Mouse (Mus musculus) neural tube, embryonic 11.5 days (tissue): ENCODE measurements around the gene Galk1. TPM values are rescaled to one million over a fixed set of nuclear protein-coding genes. Genes with fewer than 3 reads are reported as not detected.
A peak's percentile ranks its signal among the peaks of the same experiment; 100 is the strongest.

ENCODE experiments used
- ATAC-seq: fragments of 200-750 bp; cut with Nextera tagmentation; 2 replicates; pipeline ENCODE4 v1.8.0; 2017; ENCODE audit warnings: moderate number of reproducible peaks, mild to moderate bottlenecking, moderate TSS enrichment, moderate library complexity; ENCODE audit not compliant: insufficient read depth, low FRiP score, low TSS enrichment
- DNase-seq: peaks from one replicate; pipeline ENCODE4 v3.0.0-alpha.2; 2015; ENCODE audit warnings: low spot score
- H3K27ac ChIP-seq: fragments of 300-500 bp; sonication (generic); 2 replicates; pipeline ENCODE4 v1.5.1; 2014; ENCODE audit warnings: low read depth, mild to moderate bottlenecking, low read length
- H3K27me3 ChIP-seq: fragments of 300-500 bp; sonication (generic); 2 replicates; pipeline ENCODE4 v1.6.1; 2014; ENCODE audit warnings: mild to moderate bottlenecking, low read length, mixed read lengths; ENCODE audit not compliant: control insufficient read depth, insufficient read depth
- H3K36me3 ChIP-seq: fragments of 300-500 bp; sonication (generic); 2 replicates; pipeline ENCODE4 v1.6.1; 2014; ENCODE audit warnings: mild to moderate bottlenecking, low read length, moderate library complexity, mixed read lengths; ENCODE audit not compliant: control insufficient read depth, insufficient read depth
- H3K4me1 ChIP-seq: fragments of 300-500 bp; sonication (generic); 2 replicates; pipeline ENCODE4 v1.6.1; 2014; ENCODE audit warnings: low read length, mixed read lengths; ENCODE audit not compliant: control insufficient read depth, insufficient read depth
- H3K4me2 ChIP-seq: fragments of 300-500 bp; sonication (generic); 2 replicates; pipeline ENCODE4 v1.6.1; 2014; ENCODE audit warnings: low read depth, mild to moderate bottlenecking, moderate library complexity
- H3K4me3 ChIP-seq: fragments of 300-500 bp; sonication (generic); 2 replicates; pipeline ENCODE4 v1.5.1; 2014; ENCODE audit warnings: low read depth, low read length
- H3K9ac ChIP-seq: fragments of 300-500 bp; sonication (generic); 2 replicates; pipeline ENCODE4 v1.6.1; 2014; ENCODE audit warnings: mild to moderate bottlenecking, low read length
- H3K9me3 ChIP-seq: fragments of 300-500 bp; sonication (generic); 2 replicates; pipeline ENCODE4 v1.6.1; 2016; ENCODE audit warnings: low read length; ENCODE audit not compliant: control insufficient read depth
- WGBS: fragments of 180-500 bp; shearing (Covaris S2); extraction: QIAGEN DNeasy Blood & Tissue Kit; methylation state at CpG from one replicate; pipeline ENCODE4 v1.1.7; 2014; 5-methylcytosine and 5-hydroxymethylcytosine counted together
- polyA plus RNA-seq: library from polyadenylated mRNA; unstranded; fragments of >200 nt; fragmentation: Nextera tagmentation; extraction: Ambion mirVana; gene quantifications from 2 replicates; pipeline ENCODE4 v1.2.1, GENCODE M21; 2014

The Galk1 gene
- polyA plus RNA-seq, 1 experiment from 2014 or later, result 122 TPM

DNA sequence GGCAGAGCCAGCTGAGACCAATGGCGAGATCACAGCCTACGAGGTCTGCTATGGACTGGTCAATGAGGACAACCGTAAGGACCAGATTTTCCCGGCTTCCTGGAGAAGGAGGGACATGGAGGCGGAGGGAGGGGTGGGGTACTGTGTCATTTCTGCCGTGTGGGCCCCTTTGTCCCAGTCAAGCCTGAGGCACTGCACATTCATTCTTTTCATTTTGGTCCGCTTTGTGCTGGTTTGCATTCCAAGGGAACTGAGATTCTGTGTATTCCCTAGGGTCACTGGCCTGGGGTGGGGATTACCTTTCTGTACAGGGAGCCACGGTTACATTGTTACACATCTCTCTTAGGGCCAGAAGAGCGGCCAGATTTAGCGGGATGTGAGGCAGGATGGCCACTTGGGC, 11.9 kb downstream of the Galk1 start:
- Histone ChIP-seq H3K4me1 (peaks cover 5% of the 10 kb centered on the region), H3K9ac (no peak overlapping the region), H3K4me2 (no peak overlapping the region), H3K27me3 (no peaks in the 10 kb centered on the region), H3K27ac (no peak overlapping the region), H3K36me3 (no peaks in the 10 kb centered on the region), H3K4me3 (no peak overlapping the region), H3K9me3 (no peaks in the 10 kb centered on the region)
- no peak for ATAC-seq
- WGBS, result 47% methylated on average over 10 of the region's 10 CpGs
- DNase-seq, result peak; percentile 10

DNA sequence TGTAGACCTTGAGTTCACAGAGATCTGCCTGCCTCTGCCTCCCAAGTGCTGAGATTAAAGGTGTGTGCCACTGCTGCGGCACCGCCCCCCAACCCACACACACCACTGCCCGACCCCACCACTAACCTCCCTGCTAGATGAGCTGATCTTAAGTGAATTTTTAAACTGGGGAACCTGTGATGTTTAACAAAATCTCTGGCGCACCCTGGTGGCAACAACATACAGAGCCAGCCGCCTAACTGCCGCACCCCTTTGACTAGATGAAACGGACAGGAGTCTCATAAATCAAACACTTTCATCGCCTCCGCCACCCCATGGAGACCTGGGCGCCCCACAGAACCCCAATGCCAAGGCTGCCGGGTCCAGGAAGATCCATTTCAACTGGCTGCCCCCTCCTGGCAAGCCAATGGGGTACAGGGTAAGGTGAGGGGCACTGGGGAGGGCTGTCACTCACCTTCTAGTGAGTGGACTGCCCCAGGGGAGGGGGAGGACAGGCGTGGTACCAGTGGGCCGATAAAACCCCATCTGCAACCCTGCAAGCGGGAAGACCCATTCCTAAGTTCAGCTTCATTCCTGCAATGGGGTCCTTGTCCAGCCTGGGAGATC, 12.9 kb downstream of the Galk1 start:
- DNase-seq (peak; percentile 77), ATAC-seq (0 out of 2 replicates have a peak, but pooled peaks have one; percentile 23)
- WGBS, result 13% methylated on average over 14 of the region's 14 CpGs
- no peak overlapping the region for H3K4me3 ChIP-seq
- no peaks in the 10 kb centered on the region for H3K27me3 ChIP-seq
- no peak overlapping the region for H3K4me2 ChIP-seq
- no peaks in the 10 kb centered on the region for H3K36me3 ChIP-seq
- H3K9ac ChIP-seq, result no peak overlapping the region
- H3K27ac ChIP-seq, result no peak overlapping the region
- H3K9me3 ChIP-seq, result no peaks in the 10 kb centered on the region
- H3K4me1 ChIP-seq, result no peaks in the 10 kb centered on the region

DNA sequence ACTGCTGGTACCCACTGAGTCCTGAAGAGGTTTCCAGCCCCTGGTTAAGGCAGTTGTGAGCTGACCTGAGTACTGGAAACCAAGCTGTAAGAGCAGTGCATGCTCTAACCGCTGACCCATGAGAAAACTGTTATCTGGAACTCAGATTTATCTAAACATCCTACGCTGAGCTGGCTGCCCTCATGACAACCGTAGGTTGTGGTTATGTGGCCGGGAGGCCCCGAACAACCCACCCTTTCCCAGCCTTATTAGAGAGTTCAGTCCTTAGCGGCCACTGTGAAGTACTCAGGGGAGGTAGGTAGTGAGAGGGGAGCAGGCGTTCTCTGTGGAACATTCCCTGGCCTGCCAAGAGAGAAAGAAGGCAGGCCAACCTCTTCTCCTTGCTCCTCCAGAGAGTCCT, 13.5 kb downstream of the Galk1 start:
- 85% methylated on average over 7 of the region's 7 CpGs for WGBS
- Histone ChIP-seq H3K36me3 (no peaks in the 10 kb centered on the region), H3K4me3 (no peak overlapping the region), H3K4me1 (no peaks in the 10 kb centered on the region), H3K9ac (no peak overlapping the region), H3K27me3 (no peaks in the 10 kb centered on the region), H3K27ac (no peak overlapping the region), H3K9me3 (no peaks in the 10 kb centered on the region), H3K4me2 (no peak overlapping the region)
- ATAC-seq (no peak), DNase-seq (no peak)

DNA sequence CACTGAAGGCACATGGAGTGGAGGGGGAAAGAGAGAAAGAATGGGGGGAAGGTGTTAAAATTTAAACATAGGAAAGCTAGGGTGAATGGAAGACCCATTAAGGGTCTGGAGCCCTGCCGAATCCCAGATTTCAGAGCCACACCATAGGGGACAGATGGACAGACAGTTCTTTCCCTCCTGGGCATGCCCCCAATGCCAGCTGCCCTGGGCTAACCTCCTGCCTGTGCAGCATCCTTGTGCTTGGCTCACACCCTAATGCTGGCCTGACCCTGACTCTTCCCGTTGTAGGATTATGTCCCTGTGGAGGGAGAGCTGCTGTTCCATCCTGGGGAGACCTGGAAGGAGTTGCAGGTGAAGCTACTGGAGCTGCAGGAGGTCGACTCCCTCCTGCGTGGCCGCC, 14.9 kb downstream of the Galk1 start:
- Histone ChIP-seq H3K4me1 (no peaks in the 10 kb centered on the region), H3K27me3 (no peaks in the 10 kb centered on the region), H3K36me3 (no peaks in the 10 kb centered on the region), H3K9ac (no peak overlapping the region), H3K4me3 (no peak overlapping the region), H3K4me2 (no peak overlapping the region), H3K9me3 (no peaks in the 10 kb centered on the region), H3K27ac (no peak overlapping the region)
- DNase-seq (no peak), ATAC-seq (no peak)
- WGBS, result 80% methylated on average over 5 of the region's 5 CpGs

DNA sequence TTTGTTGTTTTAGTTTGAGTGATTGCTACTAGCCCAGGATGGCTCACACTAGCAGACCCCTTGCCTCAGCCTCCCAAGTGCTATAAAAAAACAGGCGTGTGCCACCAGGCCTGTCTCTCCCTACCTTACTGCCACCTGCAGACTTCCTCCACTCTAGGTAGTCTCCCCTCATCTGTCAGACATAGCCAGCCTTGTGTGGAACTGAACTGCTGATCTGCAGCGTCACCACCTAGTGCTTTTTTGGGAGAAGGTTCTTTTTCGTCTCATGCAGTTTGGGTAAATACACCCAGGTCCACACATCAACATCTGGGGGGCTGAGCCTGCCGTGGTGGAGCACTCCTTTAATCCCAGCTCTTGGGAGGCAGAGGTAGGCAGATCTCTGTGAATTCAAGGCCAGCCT, 15.5 kb downstream of the Galk1 start:
- ATAC-seq, result no peak
- Histone ChIP-seq H3K4me2 (no peak overlapping the region), H3K27ac (no peak overlapping the region), H3K9ac (no peak overlapping the region), H3K4me3 (no peak overlapping the region), H3K9me3 (no peaks in the 10 kb centered on the region), H3K4me1 (no peaks in the 10 kb centered on the region), H3K36me3 (no peaks in the 10 kb centered on the region), H3K27me3 (no peaks in the 10 kb centered on the region)
- WGBS, result 76% methylated on average over 4 of the region's 4 CpGs
- DNase-seq, result no peak

DNA sequence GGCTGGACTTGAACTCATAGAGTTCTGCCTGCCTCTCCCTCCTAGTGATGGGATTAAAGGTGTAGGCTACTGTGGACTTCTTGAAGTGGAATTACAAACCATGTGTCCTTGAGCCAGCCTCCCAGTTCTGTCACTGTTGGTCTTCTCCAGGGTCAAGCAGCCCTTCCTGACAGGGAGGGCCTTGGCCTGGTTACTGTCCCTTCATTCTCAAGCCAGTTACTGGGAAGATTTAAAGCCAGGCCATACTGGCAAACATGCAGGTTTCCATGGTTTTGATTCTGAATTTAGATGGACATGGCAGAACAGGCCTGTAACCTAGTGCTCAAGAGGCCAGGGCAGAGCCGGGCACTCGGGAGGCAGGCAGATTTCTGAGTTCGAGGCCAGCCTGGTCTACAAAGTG, 17.3 kb downstream of the Galk1 start:
- no peak overlapping the region for H3K4me3 ChIP-seq
- no peaks in the 10 kb centered on the region for H3K36me3 ChIP-seq
- no peaks in the 10 kb centered on the region for H3K4me1 ChIP-seq
- no peak overlapping the region for H3K4me2 ChIP-seq
- no peaks in the 10 kb centered on the region for H3K9me3 ChIP-seq
- H3K27me3 ChIP-seq, result no peaks in the 10 kb centered on the region
- DNase-seq (no peak), ATAC-seq (no peak)
- H3K27ac ChIP-seq, result no peak overlapping the region
- WGBS, result 87% methylated on average over 3 of the region's 3 CpGs
- no peak overlapping the region for H3K9ac ChIP-seq

DNA sequence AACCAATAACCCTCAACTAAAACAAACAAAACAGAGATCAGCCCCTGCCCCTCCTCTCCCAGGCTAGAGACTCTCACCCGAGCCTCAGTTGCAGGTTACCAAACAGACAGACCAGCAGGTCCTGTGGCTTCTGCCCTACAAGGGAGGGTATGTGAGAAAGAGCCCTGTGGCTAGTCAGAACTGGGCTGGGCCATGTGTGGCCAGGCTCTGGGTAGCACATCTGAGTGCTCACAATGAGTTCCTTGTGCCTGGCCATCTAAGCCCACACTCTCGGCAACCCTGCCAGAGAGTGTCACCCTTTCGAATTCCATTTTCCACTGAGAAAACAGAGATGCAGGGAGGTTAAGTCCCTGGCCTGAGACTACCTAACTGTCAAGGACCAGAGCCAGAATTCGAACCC, 20.4 kb downstream of the Galk1 start:
- Histone ChIP-seq H3K9ac (no peak overlapping the region), H3K9me3 (no peaks in the 10 kb centered on the region), H3K4me3 (no peak overlapping the region), H3K4me1 (no peaks in the 10 kb centered on the region), H3K27me3 (no peaks in the 10 kb centered on the region), H3K36me3 (no peaks in the 10 kb centered on the region), H3K27ac (no peak overlapping the region), H3K4me2 (no peak overlapping the region)
- 67% methylated on average over 4 of the region's 4 CpGs for whole genome bisulfite sequencing
- ATAC-seq (no peak), DNase-seq (no peak)

DNA sequence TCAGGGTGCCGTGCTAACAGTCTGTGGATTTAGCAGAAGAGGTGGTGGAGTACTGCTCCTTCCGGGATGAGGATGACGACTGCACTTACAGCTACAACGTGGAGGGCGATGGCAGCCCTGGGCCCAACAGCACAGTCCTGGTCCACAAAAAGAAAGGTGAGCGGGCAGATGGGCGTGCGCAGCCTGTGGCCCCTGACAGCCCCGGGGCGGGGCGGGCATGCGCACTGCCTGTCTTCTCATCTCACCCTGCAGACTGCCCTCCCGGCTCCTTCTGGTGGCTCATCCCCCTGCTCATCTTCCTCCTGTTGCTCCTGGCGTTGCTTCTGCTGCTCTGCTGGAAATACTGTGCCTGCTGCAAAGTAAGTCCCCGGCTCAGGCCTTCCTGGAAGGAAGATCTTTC, 22.8 kb downstream of the Galk1 start:
- 31% methylated on average over 13 of the region's 15 CpGs for WGBS
- no peak overlapping the region for H3K27ac ChIP-seq
- no peaks in the 10 kb centered on the region for H3K27me3 ChIP-seq
- no peak overlapping the region for H3K9ac ChIP-seq
- H3K9me3 ChIP-seq, result no peaks in the 10 kb centered on the region
- H3K4me1 ChIP-seq, result no peaks in the 10 kb centered on the region
- no peak for ATAC-seq
- peak overlapping the region; percentile 16 for H3K4me3 ChIP-seq
- no peaks in the 10 kb centered on the region for H3K36me3 ChIP-seq
- peak overlapping the region; percentile 33 for H3K4me2 ChIP-seq
- no peak for DNase-seq

DNA sequence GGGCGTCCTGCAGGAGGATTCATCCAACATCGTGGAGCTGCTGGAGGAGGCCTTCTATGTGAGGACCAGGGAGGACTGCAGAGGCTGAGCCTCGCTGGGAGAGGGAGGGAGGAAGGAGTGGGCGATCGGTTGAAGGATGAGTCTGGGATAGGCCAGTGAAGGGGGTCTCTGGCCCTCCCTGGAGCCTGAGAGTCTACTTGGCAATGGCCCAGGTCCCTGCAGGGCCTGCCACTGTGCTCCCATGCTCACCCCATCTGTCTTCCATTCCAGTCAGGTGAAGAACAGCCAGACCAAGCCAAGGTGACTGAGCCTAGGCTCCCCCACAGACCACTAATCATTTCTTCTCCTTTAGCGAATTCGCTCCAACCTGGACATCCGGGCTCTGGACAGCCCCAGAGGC, 29.2 kb downstream of the Galk1 start:
- H3K9me3 ChIP-seq, result no peaks in the 10 kb centered on the region
- no peaks in the 10 kb centered on the region for H3K4me1 ChIP-seq
- no peaks in the 10 kb centered on the region for H3K27me3 ChIP-seq
- ATAC-seq (no peak), DNase-seq (no peak)
- H3K36me3 ChIP-seq, result no peaks in the 10 kb centered on the region
- H3K9ac ChIP-seq, result no peak overlapping the region
- no peak overlapping the region for H3K4me2 ChIP-seq
- no peak overlapping the region for H3K27ac ChIP-seq
- 91% methylated on average over 8 of the region's 8 CpGs for WGBS
- no peak overlapping the region for H3K4me3 ChIP-seq
